19 mouse cellular contexts compared by ENCODE assay signal in genomic region chr8:102698232-102698837, GRCm38 (mm10).
DNase-seq lines count a peak whose midpoint lies in the region; ATAC-seq and TF ChIP-seq lines count a peak whose summit lies in the region.
"Had no signal": no experiment of that assay in that cellular context is flagged by ENCODE, and none has a peak within 500 bp of the region (broad histone marks: within the 10 kb centered on the region; RNA-seq: fewer than 3 reads in every experiment).

No protein-coding gene starts in this region.

- H3K27ac ChIP-seq in forebrain, embryonic 11.5 days (ENCODE audit: low read depth, low read length) = peak overlapping the region; percentile 18; the same call in 1 of the 2 replicates
- H3K27ac ChIP-seq in forebrain, embryonic 10.5 days = no peak overlapping the region
- H3K27ac ChIP-seq in forebrain, postnatal 0 days (ENCODE audit: low read depth, low read length) = peak overlapping the region; percentile 29; the same call in 1 of the 2 replicates
- H3K27ac ChIP-seq in midbrain, postnatal 0 days (ENCODE audit: low read depth, low read length) = no peak overlapping the region
- H3K27ac ChIP-seq: gastrocnemius, adult 2 months; heart, embryonic 13.5 days; limb, embryonic 15.5 days had no signal

- ATAC-seq in forebrain, embryonic 11.5 days (replicated peaks; ENCODE audit: low FRiP score) = peak; percentile 88
- peak; percentile 79 for ATAC-seq in forebrain, postnatal 0 days
- ATAC-seq in midbrain, postnatal 0 days (ENCODE audit: low FRiP score) = no peak
- ATAC-seq: intestine, postnatal 0 days had no signal

- no peaks in the 10 kb centered on the region for H3K36me3 ChIP-seq in forebrain, embryonic 11.5 days (ENCODE audit: control insufficient read depth, insufficient read depth, low read length)
- 0 out of 2 replicates have a peak, but pooled peaks cover 2% of the 10 kb centered on the region for H3K36me3 ChIP-seq in forebrain, embryonic 10.5 days (replicated peaks)
- no peaks in the 10 kb centered on the region for H3K36me3 ChIP-seq in forebrain, postnatal 0 days (ENCODE audit: insufficient read depth)
- H3K36me3 ChIP-seq in midbrain, postnatal 0 days (ENCODE audit: insufficient read depth, low read length) = no peaks in the 10 kb centered on the region
- H3K36me3 ChIP-seq: heart, embryonic 13.5 days; limb, embryonic 15.5 days had no signal

- no peaks in the 10 kb centered on the region for H3K4me1 ChIP-seq in forebrain, embryonic 11.5 days (replicated peaks; ENCODE audit: control insufficient read depth, insufficient read depth, low read length)
- H3K4me1 ChIP-seq in forebrain, embryonic 10.5 days = peaks cover 37% of the 10 kb centered on the region
- no peaks in the 10 kb centered on the region for H3K4me1 ChIP-seq in forebrain, postnatal 0 days (ENCODE audit: insufficient read depth)
- H3K4me1 ChIP-seq in midbrain, postnatal 0 days (ENCODE audit: insufficient read depth, low read length) = no peaks in the 10 kb centered on the region
- H3K4me1 ChIP-seq: megakaryocyte, embryonic 14.5 days had no signal

- TF ChIP-seq CTCF in forebrain, postnatal 0 days (IDR thresholded peaks at IDR 0.05; ENCODE audit: low read depth) = no peak
- no peak for TF ChIP-seq CTCF in midbrain, postnatal 0 days (IDR thresholded peaks at IDR 0.05)

- no peaks in the 10 kb centered on the region for H3K9me3 ChIP-seq in forebrain, embryonic 11.5 days (ENCODE audit: control insufficient read depth, low read length)
- H3K9me3 ChIP-seq in forebrain, embryonic 10.5 days = no peaks in the 10 kb centered on the region
- no peaks in the 10 kb centered on the region for H3K9me3 ChIP-seq in forebrain, postnatal 0 days (ENCODE audit: low read length)
- H3K9me3 ChIP-seq in midbrain, postnatal 0 days (ENCODE audit: low read length) = no peaks in the 10 kb centered on the region
- H3K9me3 ChIP-seq: heart, embryonic 13.5 days; limb, embryonic 15.5 days; megakaryocyte, embryonic 14.5 days had no signal

- no peak overlapping the region for H3K4me2 ChIP-seq in forebrain, embryonic 11.5 days (ENCODE audit: low read depth, low read length, severe bottlenecking)
- no peak overlapping the region for H3K4me2 ChIP-seq in forebrain, postnatal 0 days (ENCODE audit: low read depth)
- no peak overlapping the region for H3K4me2 ChIP-seq in midbrain, postnatal 0 days (ENCODE audit: low read depth, low read length, poor library complexity, severe bottlenecking)
- H3K4me2 ChIP-seq: heart, embryonic 13.5 days; limb, embryonic 15.5 days had no signal

- no peak overlapping the region for H3K9ac ChIP-seq in forebrain, embryonic 11.5 days (ENCODE audit: low read length)
- H3K9ac ChIP-seq in forebrain, postnatal 0 days = no peak overlapping the region
- H3K9ac ChIP-seq in midbrain, postnatal 0 days (replicated peaks; ENCODE audit: low read length, poor library complexity, severe bottlenecking) = no peak overlapping the region
- H3K9ac ChIP-seq: heart, embryonic 13.5 days; limb, embryonic 15.5 days had no signal

- WGBS in forebrain, embryonic 11.5 days = 12% methylated on average over 11 of the region's 11 CpGs
- WGBS in forebrain, embryonic 10.5 days = 16% methylated on average over 11 of the region's 11 CpGs
- 8% methylated on average over 11 of the region's 11 CpGs for WGBS in forebrain, postnatal 0 days
- 27% methylated on average over 11 of the region's 11 CpGs for WGBS in midbrain, postnatal 0 days

- H3K4me3 ChIP-seq in forebrain, embryonic 11.5 days (ENCODE audit: low read depth, low read length) = no peak overlapping the region
- no peak overlapping the region for H3K4me3 ChIP-seq in forebrain, embryonic 10.5 days
- H3K4me3 ChIP-seq in forebrain, postnatal 0 days (ENCODE audit: low read depth, low read length) = no peak overlapping the region
- H3K4me3 ChIP-seq in midbrain, postnatal 0 days (ENCODE audit: low read depth, low read length) = no peak overlapping the region
- H3K4me3 ChIP-seq: gastrocnemius, adult 2 months; heart, embryonic 13.5 days; limb, embryonic 15.5 days; megakaryocyte, embryonic 14.5 days had no signal

- no peak for DNase-seq in forebrain, embryonic 11.5 days (ENCODE audit: low spot score)
- no peak for DNase-seq in forebrain, embryonic 10.5 days (ENCODE audit: extremely low spot score, low spot score)
- peak; percentile 42 for DNase-seq in Muller cell, postnatal 12 days (ENCODE audit: inconsistent ontology term)
- no peak for DNase-seq in forebrain, postnatal 0 days
- DNase-seq in midbrain, postnatal 0 days (ENCODE audit: low spot score) = peak; percentile 25
- DNase-seq in left cerebral cortex, adult 18-20 months (ENCODE audit: low spot score in 2 of 2) = no peak
- no peak for DNase-seq in urinary bladder, postnatal 14 days (ENCODE audit: low spot score)
- DNase-seq in left cerebral cortex, postnatal 25 days (ENCODE audit: low spot score in 2 of 2) = no peak
- DNase-seq: adrenal gland, postnatal 10 days; cerebellum, adult 9-10 months; gastrocnemius, adult 2 months; heart, postnatal 36 days; kidney, postnatal 25 days; lung, postnatal 10 days; thymus, adult 2 months had no signal

- H3K27me3 ChIP-seq in forebrain, embryonic 11.5 days (ENCODE audit: control insufficient read depth, insufficient read depth, low read length) = no peaks in the 10 kb centered on the region
- no peaks in the 10 kb centered on the region for H3K27me3 ChIP-seq in forebrain, embryonic 10.5 days (ENCODE audit: poor library complexity, severe bottlenecking)
- no peaks in the 10 kb centered on the region for H3K27me3 ChIP-seq in forebrain, postnatal 0 days (ENCODE audit: insufficient read depth, low read length)
- H3K27me3 ChIP-seq in midbrain, postnatal 0 days (ENCODE audit: insufficient read depth, low read length) = no peaks in the 10 kb centered on the region
- H3K27me3 ChIP-seq: limb, embryonic 15.5 days; megakaryocyte, embryonic 14.5 days had no signal

- intact Hi-C loops in left cerebral cortex, postnatal 25 days (cut with DNase I) = no loop called here

Comparison
In these comparisons a context has a peak if more than half of its experiments do, and no peak if none do; other contexts are left out.
1. H3K27ac ChIP-seq: peak in forebrain, embryonic 11.5 days (single experiment) and forebrain, postnatal 0 days (single experiment); none in forebrain, embryonic 10.5 days (single experiment) and midbrain, postnatal 0 days (single experiment).
2. DNase-seq: peak in Muller cell, postnatal 12 days (single experiment) and midbrain, postnatal 0 days (single experiment); none in forebrain, embryonic 11.5 days (single experiment), forebrain, embryonic 10.5 days (single experiment), forebrain, postnatal 0 days (single experiment), left cerebral cortex, adult 18-20 months (0 of 2), urinary bladder, postnatal 14 days (single experiment) and left cerebral cortex, postnatal 25 days (0 of 2).